Comparison of ENCODE assay signal across 14 mouse cellular contexts in the genomic region with DNA sequence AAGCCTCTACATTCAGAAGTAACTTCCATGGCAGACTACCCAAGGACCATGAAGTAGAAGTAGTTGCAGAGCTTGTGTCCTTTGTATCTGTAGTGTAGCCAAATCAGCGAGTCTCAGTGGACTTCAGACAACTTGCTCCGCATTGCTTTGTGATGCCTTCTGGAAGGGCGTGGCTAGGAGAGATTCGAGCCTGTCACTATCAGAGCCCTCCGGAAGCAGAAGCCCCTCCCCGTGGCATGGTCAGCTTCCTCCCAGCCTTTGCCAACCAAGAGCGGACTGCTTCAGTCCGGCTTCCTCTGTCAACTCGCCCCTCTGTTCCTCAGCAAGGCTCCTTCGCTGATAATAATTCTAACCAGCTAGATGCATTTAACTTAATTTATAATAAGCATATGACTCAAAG. TPM values are rescaled to one million over a fixed set of nuclear protein-coding genes. Genes with fewer than 3 reads are reported as not detected.
DNase-seq lines count a peak whose midpoint lies in the region; ATAC-seq lines count a peak whose summit lies in the region.
"Had no signal": no experiment of that assay in that cellular context is flagged by ENCODE, and none has a peak within 500 bp of the region (broad histone marks: within the 10 kb centered on the region; RNA-seq: fewer than 3 reads in every experiment).

No protein-coding gene starts in this region.

- no peaks in the 10 kb centered on the region for H3K36me3 ChIP-seq in kidney, embryonic 14.5 days (ENCODE audit: control insufficient read depth, insufficient read depth, low read length)
- no peaks in the 10 kb centered on the region for H3K36me3 ChIP-seq in embryonic facial prominence, embryonic 10.5 days (replicated peaks)
- H3K36me3 ChIP-seq: forebrain, embryonic 12.5 days had no signal

- peak; percentile 21 for DNase-seq in kidney, adult 11 months
- DNase-seq in T-cell, adult 2 months (ENCODE audit: low spot score): peak; percentile 30
- DNase-seq in kidney, postnatal 10 days: peak; percentile 16
- peak; percentile 23 to 33 for DNase-seq in natural killer cell, adult 2 months (ENCODE audit: low spot score in 2 of 2)
- no peak for DNase-seq in left cerebral cortex, postnatal 10 days (ENCODE audit: extremely low spot score in 1 of 2, low spot score in 2 of 2)
- DNase-seq in frontal cortex, postnatal 25 days (ENCODE audit: low spot score in 2 of 2): no peak
- no peak for DNase-seq in embryonic facial prominence, embryonic 10.5 days (ENCODE audit: low spot score)
- DNase-seq: adrenal gland, postnatal 14 days; cerebellum, adult 9-11 months; heart, postnatal 10 days had no signal

- ATAC-seq in kidney, embryonic 14.5 days (ENCODE audit: low FRiP score, low TSS enrichment): no peak

- no peak overlapping the region for H3K4me2 ChIP-seq in kidney, embryonic 14.5 days (replicated peaks; ENCODE audit: low read depth, low read length)
- H3K4me2 ChIP-seq: forebrain, embryonic 12.5 days had no signal

- no peak overlapping the region for H3K9ac ChIP-seq in kidney, embryonic 14.5 days (ENCODE audit: low read depth, low read length)
- H3K9ac ChIP-seq: forebrain, embryonic 12.5 days had no signal

- no peaks in the 10 kb centered on the region for H3K4me1 ChIP-seq in kidney, embryonic 14.5 days (ENCODE audit: control insufficient read depth, insufficient read depth, low read length)
- H3K4me1 ChIP-seq in embryonic facial prominence, embryonic 10.5 days: peaks cover 4% of the 10 kb centered on the region; the same call in 1 of the 2 replicates
- H3K4me1 ChIP-seq: forebrain, embryonic 12.5 days had no signal

- intact Hi-C loops in left cerebral cortex, postnatal 10 days (cut with DNase I): no loop called here

- no peak overlapping the region for H3K27ac ChIP-seq in kidney, embryonic 14.5 days (ENCODE audit: low read depth, low read length)
- no peak overlapping the region for H3K27ac ChIP-seq in embryonic facial prominence, embryonic 10.5 days (replicated peaks)
- H3K27ac ChIP-seq: forebrain, embryonic 12.5 days had no signal

- 41% methylated on average over 10 of the region's 10 CpGs for WGBS in kidney, embryonic 14.5 days
- 47% methylated on average over 10 of the region's 10 CpGs for WGBS in embryonic facial prominence, embryonic 10.5 days

- H3K9me3 ChIP-seq in kidney, embryonic 14.5 days (ENCODE audit: control insufficient read depth, low read length): no peaks in the 10 kb centered on the region
- no peaks in the 10 kb centered on the region for H3K9me3 ChIP-seq in embryonic facial prominence, embryonic 10.5 days
- H3K9me3 ChIP-seq: forebrain, embryonic 12.5 days had no signal

- H3K27me3 ChIP-seq in kidney, embryonic 14.5 days (ENCODE audit: control insufficient read depth, insufficient read depth, low read length): peaks cover 3% of the 10 kb centered on the region; the same call in 1 of the 2 replicates
- H3K27me3 ChIP-seq in embryonic facial prominence, embryonic 10.5 days (replicated peaks; ENCODE audit: low read depth, poor library complexity, severe bottlenecking): no peaks in the 10 kb centered on the region

- H3K4me3 ChIP-seq in kidney, embryonic 14.5 days (ENCODE audit: low read length): no peak overlapping the region
- H3K4me3 ChIP-seq in embryonic facial prominence, embryonic 10.5 days: no peak overlapping the region
- H3K4me3 ChIP-seq: forebrain, embryonic 12.5 days had no signal

RNA-seq across cellular contexts. Expression of gene Ifne, which starts 1.8 kb away (rescaled TPM):
- not detected in 2 replicates for polyA plus RNA-seq in kidney, embryonic 14.5 days (2014; fragmentation: Nextera tagmentation; extraction: Ambion mirVana)
- total RNA-seq in left cerebral cortex, postnatal 10 days (2021): not detected
- polyA plus RNA-seq in embryonic facial prominence, embryonic 10.5 days (2016; fragmentation: Nextera tagmentation; extraction: Ambion mirVana): not detected in 2 replicates
- total RNA-seq: adrenal gland, postnatal 14 days; heart, postnatal 10 days; left cerebral cortex, adult 18-20 months had no signal
- polyA plus RNA-seq: forebrain, embryonic 12.5 days; stomach, embryonic 14.5 days had no signal

RNA-seq across cellular contexts. Expression of gene Ifna1, which starts 28.4 kb away (rescaled TPM):
- not detected in 2 replicates for polyA plus RNA-seq in kidney, embryonic 14.5 days (2014; fragmentation: Nextera tagmentation; extraction: Ambion mirVana)
- total RNA-seq in left cerebral cortex, postnatal 10 days (2021): not detected
- not detected in 2 replicates for polyA plus RNA-seq in embryonic facial prominence, embryonic 10.5 days (2016; fragmentation: Nextera tagmentation; extraction: Ambion mirVana)
- total RNA-seq: adrenal gland, postnatal 14 days; heart, postnatal 10 days; left cerebral cortex, adult 18-20 months had no signal
- polyA plus RNA-seq: forebrain, embryonic 12.5 days; stomach, embryonic 14.5 days had no signal

RNA-seq across cellular contexts. Expression of gene Ifna4, which starts 36.6 kb away (rescaled TPM):
- polyA plus RNA-seq in kidney, embryonic 14.5 days (2014; fragmentation: Nextera tagmentation; extraction: Ambion mirVana): not detected in 2 replicates
- total RNA-seq in left cerebral cortex, postnatal 10 days (2021): not detected
- not detected in 2 replicates for polyA plus RNA-seq in embryonic facial prominence, embryonic 10.5 days (2016; fragmentation: Nextera tagmentation; extraction: Ambion mirVana)
- total RNA-seq: adrenal gland, postnatal 14 days; heart, postnatal 10 days; left cerebral cortex, adult 18-20 months had no signal
- polyA plus RNA-seq: forebrain, embryonic 12.5 days; stomach, embryonic 14.5 days had no signal

RNA-seq across cellular contexts. Expression of gene Ifna5, which starts 42.9 kb away (rescaled TPM):
- not detected in 2 replicates for polyA plus RNA-seq in kidney, embryonic 14.5 days (2014; fragmentation: Nextera tagmentation; extraction: Ambion mirVana)
- not detected for total RNA-seq in left cerebral cortex, postnatal 10 days (2021)
- not detected in 2 replicates for polyA plus RNA-seq in embryonic facial prominence, embryonic 10.5 days (2016; fragmentation: Nextera tagmentation; extraction: Ambion mirVana)
- total RNA-seq: adrenal gland, postnatal 14 days; heart, postnatal 10 days; left cerebral cortex, adult 18-20 months had no signal
- polyA plus RNA-seq: forebrain, embryonic 12.5 days; stomach, embryonic 14.5 days had no signal

RNA-seq across cellular contexts. Expression of gene Ifna6, which starts 51.0 kb away (rescaled TPM):
- polyA plus RNA-seq in kidney, embryonic 14.5 days (2014; fragmentation: Nextera tagmentation; extraction: Ambion mirVana): not detected in 2 replicates
- total RNA-seq in left cerebral cortex, postnatal 10 days (2021): not detected
- polyA plus RNA-seq in embryonic facial prominence, embryonic 10.5 days (2016; fragmentation: Nextera tagmentation; extraction: Ambion mirVana): not detected in 2 replicates
- total RNA-seq: adrenal gland, postnatal 14 days; heart, postnatal 10 days; left cerebral cortex, adult 18-20 months had no signal
- polyA plus RNA-seq: forebrain, embryonic 12.5 days; stomach, embryonic 14.5 days had no signal

Comparison
In these comparisons a context has a peak if more than half of its experiments do, and no peak if none do; other contexts are left out.
1. DNase-seq: peak in kidney, adult 11 months (single experiment), T-cell, adult 2 months (single experiment), kidney, postnatal 10 days (single experiment) and natural killer cell, adult 2 months (2 of 2); none in left cerebral cortex, postnatal 10 days (0 of 2), frontal cortex, postnatal 25 days (0 of 2) and embryonic facial prominence, embryonic 10.5 days (single experiment).